Mouse (Mus musculus) embryonic facial prominence, embryonic 14.5 days (tissue): Measurements from ENCODE around the gene Zmiz1. TPM values are rescaled to one million over a fixed set of nuclear protein-coding genes. Genes with fewer than 3 reads are reported as not detected.

ENCODE experiments used
- ATAC-seq: fragments of 200-750 bp; cut with Nextera tagmentation; 2 replicates; pipeline ENCODE4 v1.8.0; 2017; ENCODE audit warnings: low read depth, moderate number of reproducible peaks, moderate TSS enrichment
- DNase-seq: peaks from one replicate; pipeline ENCODE4 v3.0.0-alpha.2; 2015; ENCODE audit warnings: low spot score
- H3K27ac ChIP-seq: fragments of 300-500 bp; sonication (generic); replicated peaks from 2 replicates; pipeline ENCODE4 v1.5.1; 2014; ENCODE audit warnings: low read depth, mild to moderate bottlenecking, low read length, moderate library complexity
- H3K27me3 ChIP-seq: fragments of 300-500 bp; sonication (generic); replicated peaks from 2 replicates; pipeline ENCODE4 v1.6.1; 2014; ENCODE audit warnings: low read length; ENCODE audit not compliant: control insufficient read depth, insufficient read depth
- H3K36me3 ChIP-seq: fragments of 300-500 bp; sonication (generic); 2 replicates; pipeline ENCODE4 v1.6.1; 2014; ENCODE audit warnings: low read length, mixed read lengths; ENCODE audit not compliant: control insufficient read depth, insufficient read depth
- H3K4me1 ChIP-seq: fragments of 300-500 bp; sonication (generic); 2 replicates; pipeline ENCODE4 v1.6.1; 2014; ENCODE audit warnings: antibody characterized with exemption, low read length; ENCODE audit not compliant: control insufficient read depth, insufficient read depth
- H3K4me2 ChIP-seq: fragments of 300-500 bp; sonication (generic); 2 replicates; pipeline ENCODE4 v1.6.1; 2014; ENCODE audit warnings: low read depth, mild to moderate bottlenecking, low read length, moderate library complexity, mixed read lengths
- H3K4me3 ChIP-seq: fragments of 300-500 bp; sonication (generic); 2 replicates; pipeline ENCODE4 v1.5.1; 2014; ENCODE audit warnings: low read depth, mild to moderate bottlenecking, low read length
- H3K9ac ChIP-seq: fragments of 300-500 bp; sonication (generic); 2 replicates; pipeline ENCODE4 v1.6.1; 2014; ENCODE audit warnings: low read depth, mild to moderate bottlenecking, low read length, moderate library complexity, mixed read lengths
- H3K9me3 ChIP-seq: fragments of 300-500 bp; sonication (generic); 2 replicates; pipeline ENCODE4 v1.6.1; 2016; ENCODE audit warnings: low read length; ENCODE audit not compliant: control insufficient read depth
- WGBS: fragments of 180-500 bp; shearing (Covaris S2); extraction: QIAGEN DNeasy Blood & Tissue Kit; methylation state at CpG from one replicate; pipeline ENCODE4 v1.1.7; 2014; 5-methylcytosine and 5-hydroxymethylcytosine counted together
- polyA plus RNA-seq: library from polyadenylated mRNA; unstranded; fragments of >200 nt; fragmentation: Nextera tagmentation; extraction: Ambion mirVana; gene quantifications from 2 replicates; pipeline ENCODE4 v1.2.1, GENCODE M21; 2014

The Zmiz1 gene
- polyA plus RNA-seq, 1 experiment from 2014 or later = 31.3 TPM

- H3K27ac ChIP-seq = no peak overlapping the region
- 71% methylated on average over 8 of the region's 8 CpGs for WGBS
- H3K9me3 ChIP-seq = no peaks in the 10 kb centered on the region
Observed at GRCm38 (mm10) chr14:25513496-25513895, 54.5 kb downstream of the Zmiz1 start.

GRCm38 (mm10) chr14:25514943-25515512 is 56.0 kb downstream of the Zmiz1 start:
- no peaks in the 10 kb centered on the region for H3K27me3 ChIP-seq
- peaks cover 4% of the 10 kb centered on the region; the same call in 1 of the 2 replicates for H3K36me3 ChIP-seq
- no peak overlapping the region for H3K4me2 ChIP-seq
- no peak for DNase-seq
- H3K27ac ChIP-seq = no peak overlapping the region
- no peaks in the 10 kb centered on the region for H3K9me3 ChIP-seq
- WGBS = 67% methylated on average over 2 of the region's 2 CpGs
- no peak for ATAC-seq
- H3K4me3 ChIP-seq = no peak overlapping the region
- no peak overlapping the region for H3K9ac ChIP-seq
- peaks cover 52% of the 10 kb centered on the region for H3K4me1 ChIP-seq

More at GRCm38 (mm10) chr14:25513496-25513895, 54.5 kb downstream of the Zmiz1 start:
- DNase-seq (no peak), ATAC-seq (no peak)
- H3K36me3 ChIP-seq = peaks cover 7% of the 10 kb centered on the region; the same call in 1 of the 2 replicates
- H3K27me3 ChIP-seq = no peaks in the 10 kb centered on the region
- H3K4me3 ChIP-seq = no peak overlapping the region
- no peak overlapping the region for H3K9ac ChIP-seq
- H3K4me2 ChIP-seq = no peak overlapping the region
- H3K4me1 ChIP-seq = peaks cover 59% of the 10 kb centered on the region

- Histone ChIP-seq H3K27me3 (no peaks in the 10 kb centered on the region), H3K9me3 (no peaks in the 10 kb centered on the region), H3K4me1 (peaks cover 44% of the 10 kb centered on the region), H3K4me2 (no peak overlapping the region), H3K27ac (no peak overlapping the region), H3K4me3 (no peak overlapping the region), H3K36me3 (no peaks in the 10 kb centered on the region), H3K9ac (no peak overlapping the region)
- DNase-seq (no peak), ATAC-seq (no peak)
- WGBS = 64% methylated on average over 9 of the region's 9 CpGs
Observed at GRCm38 (mm10) chr14:25515924-25516323, 56.9 kb downstream of the Zmiz1 start.

- Histone ChIP-seq H3K4me2 (no peak overlapping the region), H3K36me3 (no peaks in the 10 kb centered on the region), H3K9ac (no peak overlapping the region), H3K9me3 (no peaks in the 10 kb centered on the region), H3K4me1 (peaks cover 34% of the 10 kb centered on the region), H3K27me3 (no peaks in the 10 kb centered on the region), H3K27ac (peak overlapping the region; percentile 53), H3K4me3 (no peak overlapping the region)
- peak; percentile 69 for ATAC-seq
- peak; percentile 80 for DNase-seq
- WGBS = 43% methylated on average over 13 of the region's 13 CpGs
Observed at GRCm38 (mm10) chr14:25516640-25517591, 57.9 kb downstream of the Zmiz1 start.

- H3K36me3 ChIP-seq = no peaks in the 10 kb centered on the region
- peaks cover 19% of the 10 kb centered on the region for H3K4me1 ChIP-seq
- no peak overlapping the region for H3K27ac ChIP-seq
Observed at GRCm38 (mm10) chr14:25518645-25519044, 59.7 kb downstream of the Zmiz1 start.

GRCm38 (mm10) chr14:25519656-25520055 is 60.7 kb downstream of the Zmiz1 start:
- Histone ChIP-seq H3K27ac (no peak overlapping the region), H3K9me3 (no peaks in the 10 kb centered on the region), H3K4me1 (peaks cover 19% of the 10 kb centered on the region), H3K36me3 (no peaks in the 10 kb centered on the region), H3K27me3 (no peaks in the 10 kb centered on the region), H3K4me3 (no peak overlapping the region), H3K9ac (no peak overlapping the region), H3K4me2 (no peak overlapping the region)
- DNase-seq (no peak), ATAC-seq (peak; percentile 30; the same call in 1 of the 2 replicates)
- WGBS = 72% methylated on average over 4 of the region's 4 CpGs

More at GRCm38 (mm10) chr14:25518645-25519044, 59.7 kb downstream of the Zmiz1 start:
- DNase-seq (no peak), ATAC-seq (no peak)
- Histone ChIP-seq H3K4me2 (no peak overlapping the region), H3K27me3 (no peaks in the 10 kb centered on the region), H3K9ac (no peak overlapping the region), H3K9me3 (no peaks in the 10 kb centered on the region), H3K4me3 (no peak overlapping the region)
- 84% methylated on average over 5 of the region's 5 CpGs for WGBS

GRCm38 (mm10) chr14:25520589-25520988 is 61.6 kb downstream of the Zmiz1 start:
- Histone ChIP-seq H3K27ac (no peak overlapping the region), H3K4me1 (peaks cover 13% of the 10 kb centered on the region), H3K36me3 (no peaks in the 10 kb centered on the region), H3K9me3 (no peaks in the 10 kb centered on the region), H3K4me3 (no peak overlapping the region), H3K4me2 (no peak overlapping the region), H3K9ac (no peak overlapping the region), H3K27me3 (no peaks in the 10 kb centered on the region)
- no peak for ATAC-seq
- 71% methylated on average over 4 of the region's 4 CpGs for WGBS
- DNase-seq = no peak

GRCm38 (mm10) chr14:25520991-25521390 is 62.0 kb downstream of the Zmiz1 start:
- 52% methylated on average over 9 of the region's 9 CpGs for WGBS
- H3K27ac ChIP-seq = no peak overlapping the region
- DNase-seq = no peak
- H3K4me3 ChIP-seq = no peak overlapping the region
- H3K9ac ChIP-seq = no peak overlapping the region
- H3K36me3 ChIP-seq = no peaks in the 10 kb centered on the region
- no peaks in the 10 kb centered on the region for H3K27me3 ChIP-seq
- no peak for ATAC-seq
- H3K4me1 ChIP-seq = peaks cover 9% of the 10 kb centered on the region
- no peaks in the 10 kb centered on the region for H3K9me3 ChIP-seq
- no peak overlapping the region for H3K4me2 ChIP-seq
